Mouse (Mus musculus) C2C12 (cell line): Measurements from ENCODE around the gene Rspry1.

Experiments used
- CTCF ChIP-seq: IDR thresholded peaks from one replicate; pipeline ENCODE4 v1.5.1; 2011; ENCODE audit not compliant: control insufficient read depth, insufficient read depth, insufficient read length
- MAX ChIP-seq: IDR thresholded peaks from one replicate; pipeline ENCODE4 v1.6.1; 2011; ENCODE audit warnings: mild to moderate bottlenecking, control low read depth
- MYOG ChIP-seq: IDR thresholded peaks from one replicate; pipeline ENCODE4 v1.6.1; 2011; ENCODE audit not compliant: control insufficient read depth, insufficient read length; ENCODE audit errors: extremely low read depth

DNA sequence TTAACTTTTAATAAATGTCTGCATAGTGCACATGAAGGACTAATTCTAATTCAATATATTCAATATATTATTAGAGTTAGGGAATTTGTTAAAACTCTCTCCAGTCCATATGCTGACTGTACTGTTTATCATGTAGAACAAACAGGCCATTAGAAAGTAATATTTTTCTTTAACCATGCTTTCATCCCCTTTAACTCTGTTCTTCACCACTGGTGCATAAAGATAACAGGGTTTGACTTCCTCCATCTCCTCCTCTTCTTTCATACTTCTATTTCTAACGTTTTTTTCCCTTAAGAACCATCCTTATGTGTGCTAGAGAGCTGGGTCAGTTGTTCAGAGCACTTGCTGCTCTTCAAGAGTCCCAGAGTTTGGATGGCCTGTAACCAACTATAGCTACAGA lies 43.5 kb downstream of the Rspry1 start:
- TF ChIP-seq CTCF, result no peak
- no peak for TF ChIP-seq MYOG
- TF ChIP-seq MAX, result no peak
